Mouse (Mus musculus) megakaryocyte, embryonic 14.5 days (primary cell): ENCODE data around the gene Stat5a. TPM values are rescaled to one million over a fixed set of nuclear protein-coding genes. Genes with fewer than 3 reads are reported as not detected.
A peak's percentile ranks its signal among the peaks of the same experiment; 100 is the strongest.

ENCODE experiments used
- H3K27me3 ChIP-seq: replicated peaks from 2 replicates; pipeline ENCODE3; 2012; ENCODE audit warnings: inconsistent platforms
- H3K36me3 ChIP-seq: replicated peaks from 2 replicates; pipeline ENCODE3; 2012; ENCODE audit warnings: low read length, inconsistent platforms, mixed read lengths
- H3K4me1 ChIP-seq: 2 replicates; pipeline ENCODE4 v1.6.1; 2012; ENCODE audit warnings: inconsistent platforms
- H3K4me3 ChIP-seq: replicated peaks from 2 replicates; pipeline ENCODE3; 2012; ENCODE audit warnings: moderate library complexity, mild to moderate bottlenecking, inconsistent platforms
- H3K9me3 ChIP-seq: 2 replicates; pipeline ENCODE4 v1.6.1; 2012; ENCODE audit warnings: inconsistent platforms
- FLI1 ChIP-seq: IDR thresholded peaks from 2 replicates; pipeline ENCODE4 v1.6.1; 2012; ENCODE audit warnings: low read length, inconsistent platforms, mixed read lengths
- GATA1 ChIP-seq: IDR thresholded peaks from 3 replicates; pipeline ENCODE4 v1.6.1; 2012; ENCODE audit warnings: mixed read lengths, low read length, inconsistent platforms, borderline replicate concordance
- polyA plus RNA-seq: library from polyadenylated mRNA; stranded (reverse); fragments of >175 nt; gene quantifications from 2 replicates; pipeline ENCODE4 v1.2.3, GENCODE M21; 2012; ENCODE audit warnings: low replicate concordance; ENCODE audit not compliant: insufficient read depth

Gene Stat5a
- polyA plus RNA-seq, 1 experiment: 3.9 TPM

DNA sequence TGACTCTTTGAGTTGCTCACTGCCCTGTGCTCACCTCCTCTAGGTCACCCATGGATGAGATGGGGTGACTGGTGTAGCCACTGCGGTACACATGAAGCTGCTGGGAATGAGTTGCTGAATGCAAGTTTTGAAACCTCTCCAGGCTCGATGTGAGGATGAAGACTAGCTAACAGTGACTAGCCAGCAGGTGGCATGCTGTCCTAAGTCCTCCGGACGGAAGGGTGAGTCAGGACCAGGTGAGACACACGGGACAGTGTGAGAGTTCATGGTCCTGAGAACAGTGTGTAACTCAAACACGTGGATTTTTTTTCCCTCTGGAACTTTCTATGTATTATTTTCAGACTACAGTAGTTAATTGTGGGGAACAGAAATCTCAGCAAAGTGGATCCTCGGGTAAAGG lies 25.7 kb upstream of the Stat5a start:
- H3K4me1 ChIP-seq: peaks cover 53% of the 10 kb centered on the region
- H3K27me3 ChIP-seq: no peaks in the 10 kb centered on the region
- peaks cover 44% of the 10 kb centered on the region for H3K36me3 ChIP-seq
- H3K9me3 ChIP-seq: peaks cover 3% of the 10 kb centered on the region; the same call in 1 of the 2 replicates
- no peak overlapping the region for H3K4me3 ChIP-seq
- no peak for TF ChIP-seq FLI1
- no peak for TF ChIP-seq GATA1

GRCm38 (mm10) chr11:100836923-100837702 lies 22.0 kb upstream of the Stat5a start:
- peaks cover 45% of the 10 kb centered on the region for H3K4me1 ChIP-seq
- H3K4me3 ChIP-seq: peak overlapping the region; percentile 19
- no peaks in the 10 kb centered on the region for H3K27me3 ChIP-seq
- H3K36me3 ChIP-seq: peaks cover 31% of the 10 kb centered on the region
- H3K9me3 ChIP-seq: peaks cover 3% of the 10 kb centered on the region; the same call in 1 of the 2 replicates
- TF ChIP-seq FLI1: no peak
- TF ChIP-seq GATA1: no peak

DNA sequence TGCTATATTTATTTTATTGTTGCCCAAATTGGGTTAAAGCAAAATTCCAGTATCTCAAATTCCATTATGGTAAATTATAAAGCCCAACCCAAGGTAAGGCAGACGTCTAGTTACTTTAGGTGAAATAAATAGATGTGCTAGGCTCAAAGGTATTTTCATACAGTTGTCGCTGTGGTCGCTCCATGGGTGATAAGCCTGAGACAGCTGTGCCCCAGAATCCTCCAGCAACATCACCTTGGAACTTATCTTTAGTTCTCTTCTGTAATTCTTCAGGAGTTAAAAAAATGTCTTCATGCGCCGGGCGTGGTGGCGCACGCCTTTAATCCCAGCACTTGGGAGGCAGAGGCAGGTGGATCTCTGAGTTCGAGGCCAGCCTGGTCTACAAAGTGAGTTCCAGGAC lies 20.3 kb upstream of the Stat5a start:
- H3K4me3 ChIP-seq: no peak overlapping the region
- H3K9me3 ChIP-seq: peaks cover 3% of the 10 kb centered on the region; the same call in 1 of the 2 replicates
- peaks cover 44% of the 10 kb centered on the region for H3K4me1 ChIP-seq
- H3K36me3 ChIP-seq: peaks cover 28% of the 10 kb centered on the region
- TF ChIP-seq FLI1 (no peak), GATA1 (no peak)
- H3K27me3 ChIP-seq: no peaks in the 10 kb centered on the region

GRCm38 (mm10) chr11:100839523-100839922 lies 19.6 kb upstream of the Stat5a start:
- Histone ChIP-seq H3K4me1 (peaks cover 50% of the 10 kb centered on the region), H3K4me3 (peak overlapping the region; percentile 46), H3K9me3 (peaks cover 3% of the 10 kb centered on the region; the same call in 1 of the 2 replicates), H3K27me3 (no peaks in the 10 kb centered on the region), H3K36me3 (peaks cover 28% of the 10 kb centered on the region)
- TF ChIP-seq FLI1 (no peak), GATA1 (no peak)

GRCm38 (mm10) chr11:100840866-100841265 lies 18.3 kb upstream of the Stat5a start:
- Histone ChIP-seq H3K4me1 (peaks cover 62% of the 10 kb centered on the region), H3K4me3 (peak overlapping the region; percentile 89), H3K9me3 (peaks cover 3% of the 10 kb centered on the region; the same call in 1 of the 2 replicates), H3K27me3 (no peaks in the 10 kb centered on the region), H3K36me3 (peaks cover 39% of the 10 kb centered on the region)
- TF ChIP-seq GATA1 (no peak), FLI1 (no peak)

DNA sequence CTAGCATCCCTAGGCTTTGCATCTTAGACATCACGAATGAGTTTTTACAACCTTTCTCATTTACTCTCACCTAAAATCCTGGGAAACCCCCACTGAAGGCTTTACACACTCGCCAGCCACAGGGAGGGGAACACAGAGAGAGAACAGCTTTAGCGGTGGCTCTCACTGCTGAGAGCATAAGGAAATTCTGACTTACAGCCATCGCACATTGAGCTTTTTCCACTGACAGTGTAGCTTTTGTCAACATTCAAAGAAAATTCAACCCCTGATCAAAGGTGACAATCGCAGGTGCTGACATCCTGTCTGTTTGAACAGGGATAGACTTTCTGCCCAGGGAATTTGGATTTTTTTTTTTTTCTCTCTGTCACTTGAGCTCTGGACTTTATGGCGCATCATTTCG lies 17.1 kb upstream of the Stat5a start:
- H3K27me3 ChIP-seq: no peaks in the 10 kb centered on the region
- H3K36me3 ChIP-seq: peaks cover 42% of the 10 kb centered on the region
- TF ChIP-seq FLI1: no peak
- TF ChIP-seq GATA1: no peak
- peaks cover 64% of the 10 kb centered on the region for H3K4me1 ChIP-seq
- H3K9me3 ChIP-seq: peaks cover 3% of the 10 kb centered on the region; the same call in 1 of the 2 replicates
- H3K4me3 ChIP-seq: no peak overlapping the region

- TF ChIP-seq FLI1 (no peak), GATA1 (no peak)
- H3K4me1 ChIP-seq: peaks cover 75% of the 10 kb centered on the region
- no peaks in the 10 kb centered on the region for H3K27me3 ChIP-seq
- peaks cover 37% of the 10 kb centered on the region for H3K36me3 ChIP-seq
- no peaks in the 10 kb centered on the region for H3K9me3 ChIP-seq
- no peak overlapping the region for H3K4me3 ChIP-seq
Measured at GRCm38 (mm10) chr11:100843070-100843669, 16.0 kb upstream of the Stat5a start.

DNA sequence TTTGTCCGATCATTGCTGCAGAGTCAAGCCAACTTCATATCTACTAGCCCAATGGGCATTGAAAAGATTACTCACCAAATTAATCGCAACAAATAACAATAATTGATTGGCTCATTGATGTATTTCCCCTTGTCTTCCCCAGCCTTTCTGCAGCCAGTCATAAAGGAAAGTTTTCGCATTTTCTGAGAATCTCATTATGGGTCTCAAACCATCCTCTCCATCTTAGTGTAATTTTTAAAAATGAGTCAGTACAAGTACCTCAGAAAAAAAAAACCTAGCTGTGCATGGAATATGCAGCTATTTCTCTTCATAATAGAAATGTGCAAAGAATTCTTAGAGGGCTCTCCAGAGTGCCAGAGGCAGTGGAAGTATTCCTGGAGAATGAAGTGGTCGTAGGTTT lies 15.0 kb upstream of the Stat5a start:
- peaks cover 85% of the 10 kb centered on the region for H3K4me1 ChIP-seq

GRCm38 (mm10) chr11:100845793-100846192 lies 13.4 kb upstream of the Stat5a start:
- Histone ChIP-seq H3K4me3 (no peak overlapping the region), H3K9me3 (no peaks in the 10 kb centered on the region), H3K27me3 (no peaks in the 10 kb centered on the region), H3K4me1 (peaks cover 79% of the 10 kb centered on the region), H3K36me3 (peaks cover 27% of the 10 kb centered on the region)
- TF ChIP-seq GATA1: no peak
- no peak for TF ChIP-seq FLI1

More for the DNA sequence above, 15.0 kb upstream of the Stat5a start:
- TF ChIP-seq FLI1 (no peak), GATA1 (no peak)
- H3K27me3 ChIP-seq: no peaks in the 10 kb centered on the region
- no peak overlapping the region for H3K4me3 ChIP-seq
- peaks cover 29% of the 10 kb centered on the region for H3K36me3 ChIP-seq
- no peaks in the 10 kb centered on the region for H3K9me3 ChIP-seq

GRCm38 (mm10) chr11:100847572-100847971 lies 11.6 kb upstream of the Stat5a start:
- Histone ChIP-seq H3K4me1 (peaks cover 78% of the 10 kb centered on the region), H3K27me3 (peaks cover 8% of the 10 kb centered on the region), H3K36me3 (peaks cover 19% of the 10 kb centered on the region), H3K9me3 (no peaks in the 10 kb centered on the region), H3K4me3 (no peak overlapping the region)
- TF ChIP-seq GATA1: no peak
- no peak for TF ChIP-seq FLI1
